Mouse (Mus musculus) kidney, postnatal 10 days (tissue): Measurements from ENCODE around the gene Kdelr2.

Experiments
- DNase-seq: peaks from one replicate; pipeline ENCODE4 v3.0.0; 2021; ENCODE audit warnings: mixed read lengths

Gene Kdelr2

GRCm38 (mm10) chr5:143401556-143401955 lies 2.1 kb upstream of the Kdelr2 start:
- no peak for DNase-seq

- no peak for DNase-seq
Measured at GRCm38 (mm10) chr5:143404148-143404930, 701 bp downstream of the Kdelr2 start.

- peak; percentile 27 for DNase-seq
Measured at GRCm38 (mm10) chr5:143405200-143405599, 1.6 kb downstream of the Kdelr2 start.

GRCm38 (mm10) chr5:143406548-143406947 lies 2.9 kb downstream of the Kdelr2 start:
- no peak for DNase-seq

- DNase-seq: peak; percentile 21
Measured at GRCm38 (mm10) chr5:143409239-143409638, 5.6 kb downstream of the Kdelr2 start.

GRCm38 (mm10) chr5:143410841-143411395 lies 7.3 kb downstream of the Kdelr2 start:
- no peak for DNase-seq

- no peak for DNase-seq
Measured at GRCm38 (mm10) chr5:143421484-143421883, 17.8 kb downstream of the Kdelr2 start.

- no peak for DNase-seq
Measured at GRCm38 (mm10) chr5:143422990-143423389, 19.4 kb downstream of the Kdelr2 start.

GRCm38 (mm10) chr5:143423899-143424519 lies 20.4 kb downstream of the Kdelr2 start:
- DNase-seq: peak; percentile 73

- DNase-seq: peak; percentile 86
Measured at GRCm38 (mm10) chr5:143434421-143434820, 30.8 kb downstream of the Kdelr2 start.

- no peak for DNase-seq
Measured at GRCm38 (mm10) chr5:143441298-143441697, 37.7 kb downstream of the Kdelr2 start.

- DNase-seq: no peak
Measured at GRCm38 (mm10) chr5:143441753-143442152, 38.1 kb downstream of the Kdelr2 start.

GRCm38 (mm10) chr5:143463671-143464070 lies 60.0 kb downstream of the Kdelr2 start:
- no peak for DNase-seq

- DNase-seq: peak; percentile 92
Measured at GRCm38 (mm10) chr5:143464100-143464756, 60.6 kb downstream of the Kdelr2 start, which contains the start of gene Daglb. Gene Daglb (plus strand): TSS chr5:143464584.

GRCm38 (mm10) chr5:143464757-143465118 lies 61.1 kb downstream of the Kdelr2 start:
- no peak for DNase-seq

- DNase-seq: no peak
Measured at GRCm38 (mm10) chr5:143465156-143466085, 61.8 kb downstream of the Kdelr2 start.

- no peak for DNase-seq
Measured at GRCm38 (mm10) chr5:143466891-143467669, 63.4 kb downstream of the Kdelr2 start.

- no peak for DNase-seq
Measured at GRCm38 (mm10) chr5:143467931-143468330, 64.3 kb downstream of the Kdelr2 start.

GRCm38 (mm10) chr5:143469628-143470027 lies 66.0 kb downstream of the Kdelr2 start:
- DNase-seq: no peak

GRCm38 (mm10) chr5:143470421-143471164 lies 67.0 kb downstream of the Kdelr2 start:
- DNase-seq: peak; percentile 51

GRCm38 (mm10) chr5:143471165-143471546 lies 67.5 kb downstream of the Kdelr2 start:
- DNase-seq: no peak
